Mouse (Mus musculus): ENCODE measurements around the gene Ccr9. TPM values are rescaled to one million over a fixed set of nuclear protein-coding genes. Genes with fewer than 3 reads are reported as not detected.
"Not testable (repeated sequence)": the region's sequence is repeated elsewhere in the genome, so short reads cannot be mapped to it uniquely, and the experiment has no call there.

The Ccr9 gene
- polyA plus RNA-seq, 1 experiment from 2014 or later, result 0.48 TPM

- H3K9ac ChIP-seq (replicated peaks), result peak within 1 kb of the TSS; percentile 79
- H3K27me3 ChIP-seq, result no peaks in the 10 kb centered on the region
- peak within 1 kb of the TSS; percentile 91 for H3K4me3 ChIP-seq
- H3K36me3 ChIP-seq, result 0 out of 2 replicates have a peak, but pooled peaks cover under 1% of the 10 kb centered on the region
- peak within 1 kb of the TSS; percentile 71 for H3K4me2 ChIP-seq (replicated peaks)
- 1% methylated on average over 55 of the region's 55 CpGs for WGBS
- no peaks in the 10 kb centered on the region for H3K9me3 ChIP-seq
- peaks cover 6% of the 10 kb centered on the region; the same call in 1 of the 2 replicates for H3K4me1 ChIP-seq
- ATAC-seq (ENCODE audit: low FRiP score, low read depth), result peak; percentile 99
- H3K27ac ChIP-seq (replicated peaks), result no peak within 1 kb of the TSS
Observed at GRCm38 (mm10) chr9:123717186-123718008, 39.2 kb downstream of the Ccr9 start, which contains the start of gene Lztfl1. Lztfl1 (minus strand) TSS chr9:123717697.

- no peaks in the 10 kb centered on the region for H3K27me3 ChIP-seq
- WGBS, result 77% methylated on average over 2 of the region's 2 CpGs
- no peaks in the 10 kb centered on the region for H3K36me3 ChIP-seq
- no peak for ATAC-seq (ENCODE audit: low FRiP score, low read depth)
- H3K4me2 ChIP-seq (replicated peaks), result no peak overlapping the region
- no peaks in the 10 kb centered on the region for H3K9me3 ChIP-seq
- H3K4me1 ChIP-seq, result no peaks in the 10 kb centered on the region
- H3K9ac ChIP-seq (replicated peaks), result no peak overlapping the region
- H3K4me3 ChIP-seq, result no peak overlapping the region
- no peak overlapping the region for H3K27ac ChIP-seq (replicated peaks)
Observed at GRCm38 (mm10) chr9:123722737-123723493, 44.7 kb downstream of the Ccr9 start.

- no peaks in the 10 kb centered on the region for H3K27me3 ChIP-seq
- H3K4me3 ChIP-seq, result no peak overlapping the region
- H3K9ac ChIP-seq (replicated peaks), result no peak overlapping the region
- H3K27ac ChIP-seq (replicated peaks), result no peak overlapping the region
- no peak overlapping the region for H3K4me2 ChIP-seq (replicated peaks)
- no peaks in the 10 kb centered on the region for H3K36me3 ChIP-seq
- ATAC-seq (ENCODE audit: low FRiP score, low read depth), result no peak
- H3K9me3 ChIP-seq, result no peaks in the 10 kb centered on the region
- H3K4me1 ChIP-seq, result no peaks in the 10 kb centered on the region
- 72% methylated on average over 3 of the region's 3 CpGs for WGBS
Observed at GRCm38 (mm10) chr9:123731271-123731670, 53.0 kb downstream of the Ccr9 start.

GRCm38 (mm10) chr9:123734133-123734532 lies 55.9 kb downstream of the Ccr9 start:
- Histone ChIP-seq H3K27me3 (no peaks in the 10 kb centered on the region), H3K27ac (replicated peaks) (no peak overlapping the region), H3K4me2 (replicated peaks) (no peak overlapping the region), H3K4me1 (no peaks in the 10 kb centered on the region), H3K9me3 (no peaks in the 10 kb centered on the region), H3K9ac (replicated peaks) (no peak overlapping the region), H3K4me3 (no peak overlapping the region), H3K36me3 (no peaks in the 10 kb centered on the region)
- 75% methylated on average over 3 of the region's 3 CpGs for WGBS
- ATAC-seq (ENCODE audit: low FRiP score, low read depth), result no peak

GRCm38 (mm10) chr9:123740799-123741198 lies 62.6 kb downstream of the Ccr9 start:
- Histone ChIP-seq H3K4me1 (no peaks in the 10 kb centered on the region), H3K36me3 (no peaks in the 10 kb centered on the region), H3K27ac (replicated peaks) (no peak overlapping the region), H3K9me3 (no peaks in the 10 kb centered on the region), H3K4me3 (no peak overlapping the region), H3K9ac (replicated peaks) (no peak overlapping the region), H3K27me3 (no peaks in the 10 kb centered on the region), H3K4me2 (replicated peaks) (no peak overlapping the region)
- no peak for ATAC-seq (ENCODE audit: low FRiP score, low read depth)
- 82% methylated on average over 4 of the region's 4 CpGs for WGBS

GRCm38 (mm10) chr9:123749687-123750086 lies 71.4 kb downstream of the Ccr9 start:
- H3K4me1 ChIP-seq; H3K4me2 ChIP-seq (replicated peaks); H3K27me3 ChIP-seq; ATAC-seq (ENCODE audit: low FRiP score, low read depth); H3K9me3 ChIP-seq; H3K27ac ChIP-seq (replicated peaks); H3K9ac ChIP-seq (replicated peaks); H3K36me3 ChIP-seq; H3K4me3 ChIP-seq: not testable (repeated sequence)
- 92% methylated on average over 7 of the region's 8 CpGs for WGBS

- 85% methylated on average over 4 of the region's 4 CpGs for WGBS
- H3K9me3 ChIP-seq, result no peaks in the 10 kb centered on the region
- H3K36me3 ChIP-seq, result no peaks in the 10 kb centered on the region
- no peak overlapping the region for H3K27ac ChIP-seq (replicated peaks)
- no peak overlapping the region for H3K4me3 ChIP-seq
- no peak for ATAC-seq (ENCODE audit: low FRiP score, low read depth)
- H3K9ac ChIP-seq (replicated peaks), result no peak overlapping the region
- H3K4me1 ChIP-seq, result no peaks in the 10 kb centered on the region
- no peaks in the 10 kb centered on the region for H3K27me3 ChIP-seq
- no peak overlapping the region for H3K4me2 ChIP-seq (replicated peaks)
Observed at GRCm38 (mm10) chr9:123754333-123754732, 76.1 kb downstream of the Ccr9 start.

GRCm38 (mm10) chr9:123756752-123757151 lies 78.5 kb downstream of the Ccr9 start:
- Histone ChIP-seq H3K9ac (replicated peaks) (no peak overlapping the region), H3K27me3 (no peaks in the 10 kb centered on the region), H3K27ac (replicated peaks) (no peak overlapping the region), H3K36me3 (no peaks in the 10 kb centered on the region), H3K4me2 (replicated peaks) (no peak overlapping the region), H3K9me3 (no peaks in the 10 kb centered on the region), H3K4me1 (no peaks in the 10 kb centered on the region), H3K4me3 (no peak overlapping the region)
- WGBS, result 82% methylated on average over 3 of the region's 3 CpGs
- ATAC-seq (ENCODE audit: low FRiP score, low read depth), result no peak

GRCm38 (mm10) chr9:123757326-123757725 lies 79.1 kb downstream of the Ccr9 start:
- no peak for ATAC-seq (ENCODE audit: low FRiP score, low read depth)
- Histone ChIP-seq H3K4me1 (no peaks in the 10 kb centered on the region), H3K27me3 (no peaks in the 10 kb centered on the region), H3K36me3 (no peaks in the 10 kb centered on the region), H3K4me3 (no peak overlapping the region), H3K9me3 (no peaks in the 10 kb centered on the region), H3K9ac (replicated peaks) (no peak overlapping the region), H3K4me2 (replicated peaks) (no peak overlapping the region), H3K27ac (replicated peaks) (no peak overlapping the region)
- 57% methylated on average over 2 of the region's 2 CpGs for WGBS

- H3K4me3 ChIP-seq, result no peak overlapping the region
- 81% methylated on average over 1 of the region's 1 CpGs for WGBS
Observed at GRCm38 (mm10) chr9:123758156-123758555, 79.9 kb downstream of the Ccr9 start.

GRCm38 (mm10) chr9:123758645-123759044 lies 80.4 kb downstream of the Ccr9 start:
- WGBS, result 81% methylated on average over 4 of the region's 4 CpGs
- no peaks in the 10 kb centered on the region for H3K9me3 ChIP-seq
- no peaks in the 10 kb centered on the region for H3K36me3 ChIP-seq
- no peaks in the 10 kb centered on the region for H3K27me3 ChIP-seq
- no peaks in the 10 kb centered on the region for H3K4me1 ChIP-seq
- ATAC-seq (ENCODE audit: low FRiP score, low read depth), result no peak
- H3K27ac ChIP-seq (replicated peaks), result no peak overlapping the region
- no peak overlapping the region for H3K4me3 ChIP-seq
- H3K9ac ChIP-seq (replicated peaks), result no peak overlapping the region
- H3K4me2 ChIP-seq (replicated peaks), result no peak overlapping the region

More at GRCm38 (mm10) chr9:123758156-123758555, 79.9 kb downstream of the Ccr9 start:
- Histone ChIP-seq H3K27me3 (no peaks in the 10 kb centered on the region), H3K4me1 (no peaks in the 10 kb centered on the region), H3K36me3 (no peaks in the 10 kb centered on the region), H3K4me2 (replicated peaks) (no peak overlapping the region), H3K9me3 (no peaks in the 10 kb centered on the region), H3K9ac (replicated peaks) (no peak overlapping the region), H3K27ac (replicated peaks) (no peak overlapping the region)
- ATAC-seq (ENCODE audit: low FRiP score, low read depth), result no peak

GRCm38 (mm10) chr9:123760806-123761205 lies 82.6 kb downstream of the Ccr9 start:
- H3K4me1 ChIP-seq, result no peaks in the 10 kb centered on the region
- H3K4me2 ChIP-seq (replicated peaks), result no peak overlapping the region
- H3K27me3 ChIP-seq, result no peaks in the 10 kb centered on the region
- H3K9me3 ChIP-seq, result no peaks in the 10 kb centered on the region
- no peaks in the 10 kb centered on the region for H3K36me3 ChIP-seq
- WGBS, result 84% methylated on average over 3 of the region's 3 CpGs
- ATAC-seq (ENCODE audit: low FRiP score, low read depth), result no peak
- H3K4me3 ChIP-seq, result no peak overlapping the region
- no peak overlapping the region for H3K9ac ChIP-seq (replicated peaks)
- H3K27ac ChIP-seq (replicated peaks), result no peak overlapping the region

All from midbrain, embryonic 12.5 days (tissue).